Comparison of ENCODE assay signal across 8 mouse cellular contexts in the genomic region with DNA sequence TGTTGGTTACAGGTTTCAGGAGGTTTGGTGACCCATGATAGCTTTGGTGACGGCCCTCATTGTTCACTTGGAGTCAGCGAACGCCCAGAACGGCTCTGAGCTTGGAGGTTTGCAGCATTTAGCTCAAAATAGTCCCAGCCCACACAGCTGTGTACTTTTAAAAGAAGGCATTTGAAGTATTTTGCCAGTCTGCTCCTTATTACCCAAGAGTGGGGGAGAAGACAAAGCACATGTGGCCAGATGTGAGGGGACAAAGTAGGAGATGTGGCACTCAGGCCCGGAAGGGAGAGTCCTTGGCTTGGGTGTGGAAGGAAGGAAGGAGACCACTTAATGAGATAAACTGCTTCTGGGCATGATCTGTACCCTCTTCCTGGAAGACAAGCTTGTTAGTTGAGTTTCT. TPM values are rescaled to one million over a fixed set of nuclear protein-coding genes. Genes with fewer than 3 reads are reported as not detected.
DNase-seq lines count a peak whose midpoint lies in the region; ATAC-seq and TF ChIP-seq lines count a peak whose summit lies in the region.

No protein-coding gene starts in this region.

- no peak for TF ChIP-seq CTCF in heart, adult 2 months (IDR thresholded peaks at IDR 0.05)

- H3K9ac ChIP-seq in heart, adult 2 months (ENCODE audit: low read depth, low read length): peak overlapping the region; percentile 97
- peak overlapping the region; percentile 74 for H3K9ac ChIP-seq in embryonic facial prominence, embryonic 14.5 days (ENCODE audit: low read depth, low read length)
- peak overlapping the region; percentile 80 for H3K9ac ChIP-seq in intestine, embryonic 16.5 days (ENCODE audit: low read depth, low read length)
- H3K9ac ChIP-seq in midbrain, embryonic 14.5 days (replicated peaks; ENCODE audit: low read length): peak overlapping the region; percentile 88; the same call in 1 of the 2 replicates

- 25% methylated on average over 5 of the region's 5 CpGs for WGBS in heart, adult 2 months
- 22% methylated on average over 5 of the region's 5 CpGs for WGBS in embryonic facial prominence, embryonic 14.5 days
- WGBS in intestine, embryonic 16.5 days: 47% methylated on average over 5 of the region's 5 CpGs
- 74% methylated on average over 5 of the region's 5 CpGs for WGBS in midbrain, embryonic 14.5 days

- peak overlapping the region; percentile 95 for H3K4me2 ChIP-seq in embryonic facial prominence, embryonic 14.5 days (ENCODE audit: low read depth, low read length)
- H3K4me2 ChIP-seq in intestine, embryonic 16.5 days (ENCODE audit: low read depth, low read length): peak overlapping the region; percentile 94
- H3K4me2 ChIP-seq in midbrain, embryonic 14.5 days (ENCODE audit: low read length): peak overlapping the region; percentile 91

- H3K79me2 ChIP-seq in heart, adult 2 months (replicated peaks; ENCODE audit: control insufficient read depth, insufficient read depth, low read length): peaks cover 2% of the 10 kb centered on the region

- peak overlapping the region; percentile 79 for H3K4me3 ChIP-seq in heart, adult 2 months
- H3K4me3 ChIP-seq in embryonic facial prominence, embryonic 14.5 days (ENCODE audit: low read depth, low read length): peak overlapping the region; percentile 68
- peak overlapping the region; percentile 74 for H3K4me3 ChIP-seq in intestine, embryonic 16.5 days (ENCODE audit: low read length)
- H3K4me3 ChIP-seq in midbrain, embryonic 14.5 days (replicated peaks; ENCODE audit: low read depth, low read length): peak overlapping the region; percentile 66

- intact Hi-C loops in heart, adult 2 months (cut with DNase I): loop anchor here (10.0 kb wide), 1 partner anchor 207 kb away; no protein-coding TSS in a partner anchor
- intact Hi-C loops in heart, postnatal 25 days (cut with DNase I): no loop called here
- intact Hi-C loops in left cerebral cortex, postnatal 14 days (cut with DNase I): loop anchor here (10.0 kb wide), 1 partner anchor 613 kb away; no protein-coding TSS in a partner anchor

- H3K36me3 ChIP-seq in heart, adult 2 months (ENCODE audit: control insufficient read depth, insufficient read depth, low read length): 0 out of 2 replicates have a peak, but pooled peaks cover 2% of the 10 kb centered on the region
- no peaks in the 10 kb centered on the region for H3K36me3 ChIP-seq in embryonic facial prominence, embryonic 14.5 days (ENCODE audit: control insufficient read depth, insufficient read depth, low read length)
- no peaks in the 10 kb centered on the region for H3K36me3 ChIP-seq in intestine, embryonic 16.5 days (ENCODE audit: control insufficient read depth, insufficient read depth, low read length)
- H3K36me3 ChIP-seq in midbrain, embryonic 14.5 days (ENCODE audit: control insufficient read depth, insufficient read depth, low read length): no peaks in the 10 kb centered on the region

- no peak for ATAC-seq in embryonic facial prominence, embryonic 14.5 days (ENCODE audit: low read depth)
- ATAC-seq in intestine, embryonic 16.5 days: no peak
- no peak for ATAC-seq in midbrain, embryonic 14.5 days (ENCODE audit: low FRiP score, low TSS enrichment)

- H3K27ac ChIP-seq in heart, adult 2 months: peak overlapping the region; percentile 81
- peak overlapping the region; percentile 73; the same call in 1 of the 2 replicates for H3K27ac ChIP-seq in embryonic facial prominence, embryonic 14.5 days (replicated peaks; ENCODE audit: low read depth, low read length)
- H3K27ac ChIP-seq in intestine, embryonic 16.5 days (ENCODE audit: low read length): no peak overlapping the region
- H3K27ac ChIP-seq in midbrain, embryonic 14.5 days (replicated peaks; ENCODE audit: low read depth, low read length): no peak overlapping the region

- TF ChIP-seq POLR2A in heart, adult 2 months (IDR thresholded peaks at IDR 0.05; ENCODE audit: insufficient read depth, low read depth, low read length): no peak

- no peaks in the 10 kb centered on the region for H3K9me3 ChIP-seq in embryonic facial prominence, embryonic 14.5 days (ENCODE audit: control insufficient read depth, low read length)
- H3K9me3 ChIP-seq in intestine, embryonic 16.5 days (ENCODE audit: control insufficient read depth, low read length): no peaks in the 10 kb centered on the region
- no peaks in the 10 kb centered on the region for H3K9me3 ChIP-seq in midbrain, embryonic 14.5 days (ENCODE audit: control insufficient read depth, low read length)

- peaks cover 2% of the 10 kb centered on the region; the same call in 1 of the 2 replicates for H3K4me1 ChIP-seq in heart, adult 2 months (ENCODE audit: control insufficient read depth, insufficient read depth, low read length)
- H3K4me1 ChIP-seq in embryonic facial prominence, embryonic 14.5 days (ENCODE audit: control insufficient read depth, insufficient read depth, low read length): peaks cover 17% of the 10 kb centered on the region; the same call in 1 of the 2 replicates
- H3K4me1 ChIP-seq in intestine, embryonic 16.5 days (ENCODE audit: control insufficient read depth, insufficient read depth, low read length): peaks cover 16% of the 10 kb centered on the region
- no peaks in the 10 kb centered on the region for H3K4me1 ChIP-seq in midbrain, embryonic 14.5 days (ENCODE audit: control insufficient read depth, insufficient read depth, low read length)

- TF ChIP-seq EP300 in heart, adult 2 months (IDR thresholded peaks at IDR 0.05; ENCODE audit: insufficient read depth, low read depth, low read length): no peak

- DNase-seq in heart, adult 2 months: no peak
- no peak for DNase-seq in heart, postnatal 25 days (ENCODE audit: low spot score)
- DNase-seq in embryonic facial prominence, embryonic 14.5 days (ENCODE audit: low spot score): peak; percentile 50
- no peak for DNase-seq in midbrain, embryonic 14.5 days
- DNase-seq in left cerebral cortex, postnatal 14 days (ENCODE audit: low spot score in 2 of 2): no peak
- DNase-seq in right cerebral cortex, adult 18-20 months: no peak
- no peak for DNase-seq in Muller cell, postnatal 12 days (ENCODE audit: inconsistent ontology term)

- H3K27me3 ChIP-seq in heart, adult 2 months (ENCODE audit: control insufficient read depth, insufficient read depth, low read length): peaks cover 1% of the 10 kb centered on the region; the same call in 1 of the 2 replicates
- no peaks in the 10 kb centered on the region; the same call in 1 of the 2 replicates for H3K27me3 ChIP-seq in embryonic facial prominence, embryonic 14.5 days (replicated peaks; ENCODE audit: control insufficient read depth, insufficient read depth, low read length)
- no peaks in the 10 kb centered on the region for H3K27me3 ChIP-seq in intestine, embryonic 16.5 days (replicated peaks; ENCODE audit: control insufficient read depth, insufficient read depth, low read length)
- H3K27me3 ChIP-seq in midbrain, embryonic 14.5 days (ENCODE audit: control insufficient read depth, insufficient read depth, low read length): peaks cover 18% of the 10 kb centered on the region

RNA-seq across cellular contexts. Expression of gene Fam174b, which starts 1.3 kb away (rescaled TPM):
- total RNA-seq in heart, adult 2 months (2021): 100 to 1,000 TPM; 175 to 193 TPM
- 149 and 207 TPM in 2 replicates for polyA plus RNA-seq in heart, adult 2 months (2012; rRNA removed)
- 100 to 1,000 TPM; 173 to 176 TPM for total RNA-seq in heart, postnatal 25 days (2021)
- 29.2 and 32.3 TPM in 2 replicates for polyA plus RNA-seq in embryonic facial prominence, embryonic 14.5 days (2014; fragmentation: Nextera tagmentation; extraction: Ambion mirVana)
- polyA plus RNA-seq in intestine, embryonic 16.5 days (2015; fragmentation: Nextera tagmentation; extraction: Ambion mirVana): 32.7 and 33.7 TPM in 2 replicates
- 18.9 and 26.7 TPM in 2 replicates for polyA plus RNA-seq in midbrain, embryonic 14.5 days (2014; fragmentation: Nextera tagmentation; extraction: Ambion mirVana)
- 10 to 100 TPM; 37.3 to 42.5 TPM for total RNA-seq in left cerebral cortex, postnatal 14 days (2021)

Comparison
In these comparisons a context has a peak if more than half of its experiments do, and no peak if none do; other contexts are left out.
1. H3K27ac ChIP-seq: peak in heart, adult 2 months (single experiment) and embryonic facial prominence, embryonic 14.5 days (single experiment); none in intestine, embryonic 16.5 days (single experiment) and midbrain, embryonic 14.5 days (single experiment).
2. Peak in every context shown above with its lines, with median percentiles within 50 percentile points of each other: H3K4me3 ChIP-seq, H3K9ac ChIP-seq and H3K4me2 ChIP-seq.